Mouse (Mus musculus) embryo, embryonic 10 days (tissue): ENCODE measurements at regions not wholly inside any gene's neighbourhood (a gene's known extent, or its start where the extent isn't known, plus 50 kb on each side); places are given as distances from the start of the nearest gene placed in this dataset.

ENCODE experiments used
- DNase-seq: peaks from one replicate; pipeline ENCODE4 v3.0.0-alpha.2; 2015; ENCODE audit warnings: low spot score

DNA sequence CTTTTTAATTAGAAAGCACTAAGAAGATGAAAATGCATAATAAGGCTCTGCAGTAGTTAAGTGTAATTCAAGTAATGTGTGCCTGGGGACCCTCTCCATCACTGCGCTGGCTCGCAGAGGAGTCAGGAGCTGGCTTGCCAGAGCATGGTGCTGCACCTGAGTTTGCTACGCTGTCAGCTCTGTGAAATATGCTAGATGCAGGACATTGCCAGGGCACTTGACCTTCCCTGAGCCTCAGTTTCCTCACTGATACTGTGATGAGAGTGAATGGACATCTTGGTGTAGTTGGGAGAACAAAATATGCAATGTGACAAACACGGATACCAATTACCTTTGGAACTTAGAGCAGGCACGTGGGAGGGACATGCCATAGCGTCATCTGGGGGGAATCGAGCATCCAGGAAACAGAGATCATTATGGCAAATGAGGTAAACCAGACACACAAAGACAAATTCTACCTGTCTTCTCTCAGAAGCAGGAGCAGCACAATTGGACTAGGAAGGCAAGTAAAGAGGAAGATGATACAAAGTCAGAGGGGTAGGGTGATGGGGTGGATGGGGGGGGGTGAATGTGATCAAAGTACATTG is 133.6 kb upstream of the Slco3a1 start:
- peak; percentile 12 for DNase-seq

GRCm38 (mm10) chr7:74687303-74688115 is 132.9 kb upstream of the Slco3a1 start:
- DNase-seq = peak; percentile 34

GRCm38 (mm10) chr7:74683979-74684378 is 129.4 kb upstream of the Slco3a1 start:
- no peak for DNase-seq

- no peak for DNase-seq
Measured at GRCm38 (mm10) chr7:74673626-74674295, 119.2 kb upstream of the Slco3a1 start.

DNA sequence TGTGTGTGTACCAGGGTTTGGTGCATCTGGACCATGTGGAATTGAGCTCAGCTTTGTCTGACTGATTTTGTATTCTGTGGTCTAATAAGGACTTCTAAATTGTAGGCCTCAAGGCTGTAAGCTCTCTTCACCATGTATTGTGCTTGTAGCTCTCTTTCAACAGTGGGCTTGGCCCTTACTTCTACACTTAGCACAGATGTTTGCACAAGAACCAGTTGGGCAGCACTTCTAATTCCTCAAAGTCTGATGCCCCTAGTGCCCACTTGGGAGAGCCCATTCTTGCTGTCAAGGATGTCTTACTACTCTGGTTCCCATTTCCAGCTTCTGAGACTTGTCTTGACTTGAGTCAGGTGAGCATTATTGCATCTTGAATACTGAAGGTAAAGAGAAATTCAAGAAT is 114.5 kb upstream of the Slco3a1 start:
- no peak for DNase-seq

GRCm38 (mm10) chr7:74667106-74667505 is 112.5 kb upstream of the Slco3a1 start:
- no peak for DNase-seq

- DNase-seq = no peak
Measured at GRCm38 (mm10) chr7:74663820-74664219, 109.2 kb upstream of the Slco3a1 start.

DNA sequence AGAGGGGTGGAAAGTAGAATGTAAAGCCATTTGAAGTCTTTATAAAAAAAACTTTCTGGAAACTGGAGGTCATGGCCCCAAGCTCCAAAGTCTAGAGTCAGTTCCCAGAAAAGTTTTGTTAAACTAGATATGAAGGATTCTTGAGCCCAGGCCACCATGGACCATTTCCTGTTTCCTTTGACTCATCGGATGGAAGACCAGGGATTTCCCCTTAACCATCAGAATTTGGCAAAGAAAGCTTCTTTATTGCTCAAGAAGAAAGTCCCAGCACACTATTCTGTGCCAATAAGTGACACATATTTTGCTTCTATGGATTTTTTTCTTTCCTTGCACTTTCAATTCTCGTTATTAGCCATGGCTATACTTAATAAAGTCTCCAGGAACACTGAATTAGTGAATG is 92.7 kb upstream of the Slco3a1 start:
- DNase-seq = no peak

DNA sequence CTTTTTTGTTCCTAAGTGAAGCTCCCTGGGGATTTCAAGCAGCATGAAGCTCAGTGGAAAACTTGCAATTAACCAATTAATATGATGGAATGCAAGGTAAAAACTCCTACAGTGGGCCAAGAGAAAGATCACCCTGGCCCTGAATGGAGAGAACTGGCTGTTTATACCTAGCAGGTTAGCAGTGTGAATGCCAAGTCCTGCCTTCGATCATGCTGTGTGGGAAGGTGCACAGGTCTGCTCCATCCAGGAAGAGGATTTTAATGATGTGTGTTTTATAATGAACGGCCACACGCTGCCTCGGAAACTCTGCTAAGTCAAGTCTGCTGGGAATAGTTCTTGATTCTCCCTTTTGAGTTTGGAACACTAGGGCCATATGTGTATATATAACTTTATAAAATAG is 85.6 kb upstream of the Slco3a1 start:
- DNase-seq = no peak

- DNase-seq = no peak
Measured at GRCm38 (mm10) chr7:74632217-74632616, 77.6 kb upstream of the Slco3a1 start.

- DNase-seq = no peak
Measured at GRCm38 (mm10) chr7:74628799-74629468, 74.4 kb upstream of the Slco3a1 start.
